Mouse (Mus musculus): ENCODE data around the gene Lipo2. TPM values are rescaled to one million over a fixed set of nuclear protein-coding genes. Genes with fewer than 3 reads are reported as not detected.

The Lipo2 gene
- not detected for total RNA-seq (2023)

DNA sequence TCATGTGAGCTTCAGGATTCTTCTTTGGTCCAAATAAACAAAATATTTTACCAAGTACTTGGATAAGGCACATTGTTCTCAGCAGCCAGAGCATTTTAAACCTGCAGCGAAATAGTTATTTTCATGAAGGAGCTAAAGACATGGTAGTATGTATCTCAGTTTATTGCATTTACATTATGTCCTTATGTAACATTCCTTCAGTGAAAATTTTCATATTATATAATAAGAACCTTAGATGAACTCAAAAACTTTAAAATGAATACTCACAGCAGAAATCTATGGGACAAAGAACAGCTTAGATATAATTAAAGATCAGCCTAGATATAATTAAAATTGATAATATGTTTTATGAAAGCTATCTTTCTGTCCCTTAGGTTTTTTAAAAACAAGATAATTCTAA is at the start of gene Lipo2:
Lipo2 (minus strand) TSS at position 101 of the 400 bp plus-strand sequence.

DNA sequence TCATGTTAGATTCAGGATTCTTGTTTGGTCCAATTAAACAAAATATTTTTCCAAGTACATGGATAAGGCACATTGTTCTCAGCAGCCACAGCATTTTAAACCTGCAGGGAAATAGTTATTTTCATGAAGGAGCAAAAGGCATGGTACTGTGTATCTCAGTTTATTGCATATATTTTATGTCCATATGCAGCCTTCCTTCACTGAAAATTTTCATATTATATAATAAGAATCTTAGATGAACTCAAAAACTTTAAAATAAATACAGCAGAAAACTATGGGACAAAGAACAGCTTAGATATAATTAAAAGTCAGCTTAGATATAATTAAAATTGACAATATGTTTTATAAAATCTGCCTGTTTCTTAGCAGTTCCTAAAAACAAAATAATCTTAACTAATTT is 36.2 kb upstream of the Lipo2 start, which contains the start of gene Lipo1:
Lipo1 (minus strand) TSS at position 101 of the 400 bp plus-strand sequence.

DNA sequence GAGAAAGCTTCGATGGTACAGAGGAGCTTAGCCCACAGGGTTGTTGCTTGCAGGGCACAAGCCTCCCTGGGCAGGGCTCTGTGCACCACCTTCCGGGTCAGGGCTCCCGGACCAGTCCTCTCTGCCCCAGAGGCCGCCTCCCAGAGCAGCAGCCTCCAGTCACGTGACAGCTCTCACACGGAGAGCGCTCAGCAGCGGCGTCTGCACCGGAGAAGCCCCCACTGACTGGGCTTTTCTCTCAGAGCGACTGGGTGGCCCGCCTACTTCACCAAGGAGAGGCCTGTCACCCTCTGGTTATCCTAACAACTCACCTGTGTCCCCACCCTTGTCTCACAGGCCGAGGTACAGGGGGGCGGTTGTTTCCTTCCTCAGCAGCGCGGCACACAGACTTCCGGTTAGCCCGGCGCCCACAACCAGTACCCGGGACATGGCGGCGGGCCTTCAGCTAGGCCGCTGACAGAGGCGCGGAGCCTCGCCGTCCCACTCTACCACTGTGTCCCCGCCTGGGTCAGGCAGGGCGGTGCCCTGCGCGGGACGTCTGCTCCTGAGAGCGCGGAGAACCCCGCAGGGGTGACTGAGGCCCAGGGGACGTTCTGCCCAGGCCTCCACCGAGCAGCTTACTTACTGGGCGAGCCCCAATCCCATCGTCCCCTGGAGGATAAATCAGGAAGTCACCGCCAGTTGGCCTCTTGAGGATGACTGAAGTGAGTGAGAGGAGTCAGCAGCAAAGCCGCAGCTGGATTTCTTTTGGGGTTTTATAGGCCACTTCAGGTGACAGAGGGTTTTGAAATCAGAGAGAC is 10.3 kb upstream of the Lipo2 start, which contains the start of gene Lipo3:
Lipo3 (minus strand) TSS at position 665 of the 800 bp plus-strand sequence.

Other genes starting within 250 kb of the Lipo2 start
- not detected for gene Lipo4, start 233.6 kb downstream of the Lipo2 start, total RNA-seq (2023)
- gene Gm8978, start 126.1 kb downstream of the Lipo2 start, total RNA-seq (2023): not detected
- gene Lipo3, start 10.6 kb upstream of the Lipo2 start, total RNA-seq (2023): 6.7 TPM
- not detected for gene Lipo1, start 36.1 kb upstream of the Lipo2 start, total RNA-seq (2023)
- gene Lipf, start 209.8 kb upstream of the Lipo2 start, total RNA-seq (2023): not detected

Measured in CD4-positive naive resting alpha-beta T cell, adult 76 days (primary cell).